Mouse (Mus musculus) thymus, postnatal 10 days (tissue): ENCODE data around the gene Mrps35.

Experiments used
- DNase-seq, 2 experiments: peaks; one replicate each; pipeline ENCODE4 v3.0.0; 2021; ENCODE audit warnings: low spot score in 2 of 2

Gene Mrps35

DNA sequence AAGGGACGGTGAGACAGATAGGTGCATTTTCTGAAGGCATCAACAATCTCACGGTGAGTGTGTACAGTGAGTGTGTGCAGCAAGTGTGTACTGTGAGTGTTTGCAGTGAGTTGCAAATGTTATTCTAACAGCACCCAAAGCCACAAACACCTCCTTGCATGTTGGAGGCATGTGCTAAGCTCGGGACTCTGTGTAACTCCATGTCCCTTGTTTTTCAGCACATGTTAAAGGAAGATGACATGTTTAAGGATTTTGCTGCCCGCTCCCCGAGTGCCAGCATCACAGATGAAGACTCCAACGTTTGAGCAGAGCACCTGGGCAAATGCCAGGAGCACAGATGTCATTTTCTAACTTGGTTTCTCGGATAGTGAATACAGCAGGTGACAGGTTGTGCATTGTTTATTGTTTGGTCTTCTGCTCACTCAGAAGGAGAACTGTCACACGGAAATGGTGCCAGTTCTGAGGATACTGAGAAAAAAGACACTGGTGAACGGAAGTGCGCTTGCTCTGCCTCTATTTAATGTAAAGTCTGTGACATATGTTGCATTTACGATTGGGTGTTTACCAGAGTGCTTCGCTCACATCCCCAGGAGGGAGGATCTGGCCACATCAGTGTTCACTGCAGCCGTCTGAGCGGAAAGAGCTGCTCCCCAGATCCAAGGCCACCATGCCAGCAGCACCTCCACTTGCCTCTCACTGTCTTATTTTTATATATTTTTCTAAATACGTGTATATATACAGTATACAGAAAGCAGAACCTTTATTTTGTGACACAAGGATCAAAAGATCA, 12.3 kb upstream of the Mrps35 start:
- no peak for DNase-seq

DNA sequence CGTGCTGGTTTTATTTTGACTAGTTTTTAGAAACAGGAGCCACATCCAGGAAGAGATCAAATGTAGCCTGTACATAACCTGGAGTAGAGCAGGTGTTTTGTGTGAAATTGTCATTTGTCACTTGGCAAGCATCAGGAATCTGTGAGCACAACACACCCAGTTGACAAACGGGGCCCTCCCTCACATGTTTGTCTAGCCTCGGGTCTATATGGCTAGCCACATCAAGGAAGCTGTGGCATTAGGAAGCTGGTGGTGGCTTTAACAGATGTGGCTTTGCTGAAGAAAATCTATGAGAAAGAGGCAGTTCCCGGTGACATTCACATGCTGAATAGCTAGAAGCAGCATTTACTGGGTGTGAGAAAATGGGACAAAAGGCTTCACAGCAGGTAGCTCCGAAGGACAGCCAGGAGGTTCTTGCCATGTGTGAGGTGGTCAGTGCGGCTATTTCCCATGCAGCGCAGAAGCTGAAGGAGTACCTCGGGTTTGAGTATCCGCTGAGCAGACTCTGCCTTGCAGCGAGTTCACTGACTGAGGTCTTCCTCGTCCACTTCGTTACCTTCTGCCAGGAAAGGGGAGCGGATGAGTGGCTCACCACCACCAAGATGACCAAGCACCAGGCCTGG, 10.2 kb upstream of the Mrps35 start, which contains the start of gene Rep15:
Rep15 (plus strand) TSS at position 282 of the 623 bp plus-strand sequence.
- no peak for DNase-seq

DNA sequence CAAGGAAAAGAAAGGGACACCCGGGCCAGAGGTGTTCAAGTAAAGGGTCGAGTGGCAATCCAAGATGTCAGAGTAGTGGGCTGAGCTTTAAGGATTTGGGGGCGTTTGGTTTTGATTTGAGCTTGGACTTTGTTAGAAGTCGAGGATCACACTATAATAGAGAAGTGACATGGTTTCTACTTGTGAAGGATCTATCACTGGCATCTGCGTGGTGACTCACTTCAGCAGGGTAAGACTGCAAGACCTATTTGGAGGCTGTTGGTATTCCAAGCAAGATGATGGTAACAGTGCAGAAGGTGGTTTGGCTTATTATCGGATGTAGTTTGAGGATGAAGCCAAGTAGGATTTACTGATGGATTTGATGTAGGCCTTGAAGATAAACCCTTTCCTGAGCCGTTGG, 1.1 kb downstream of the Mrps35 start:
- DNase-seq = no peak

DNA sequence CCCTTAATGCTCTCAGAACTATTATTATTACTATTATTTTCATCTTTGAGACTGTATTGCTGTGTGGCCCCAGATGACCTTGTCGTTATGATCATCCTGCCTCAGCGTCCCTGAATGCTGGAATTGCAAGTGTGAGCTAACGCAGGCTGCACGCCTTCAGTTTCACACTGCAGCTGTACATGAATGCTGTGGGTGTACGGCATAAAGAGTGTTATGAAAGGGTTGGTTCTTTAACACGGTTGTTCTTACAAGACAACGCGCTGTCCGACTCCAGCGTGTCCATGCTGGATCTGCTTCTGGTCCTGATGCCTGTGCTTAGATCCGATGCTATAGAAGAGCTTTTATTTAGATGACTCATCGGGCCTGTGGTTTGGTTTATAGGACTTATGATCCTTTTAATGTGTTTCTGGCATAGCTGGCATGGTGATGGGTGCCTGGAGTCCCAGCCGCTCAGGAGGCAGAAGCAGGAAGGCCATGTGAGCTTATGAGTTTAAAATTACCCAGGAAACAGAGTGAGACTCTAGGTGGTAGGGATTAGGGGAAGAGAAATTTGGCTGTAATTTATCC, 6.8 kb downstream of the Mrps35 start:
- no peak for DNase-seq

DNA sequence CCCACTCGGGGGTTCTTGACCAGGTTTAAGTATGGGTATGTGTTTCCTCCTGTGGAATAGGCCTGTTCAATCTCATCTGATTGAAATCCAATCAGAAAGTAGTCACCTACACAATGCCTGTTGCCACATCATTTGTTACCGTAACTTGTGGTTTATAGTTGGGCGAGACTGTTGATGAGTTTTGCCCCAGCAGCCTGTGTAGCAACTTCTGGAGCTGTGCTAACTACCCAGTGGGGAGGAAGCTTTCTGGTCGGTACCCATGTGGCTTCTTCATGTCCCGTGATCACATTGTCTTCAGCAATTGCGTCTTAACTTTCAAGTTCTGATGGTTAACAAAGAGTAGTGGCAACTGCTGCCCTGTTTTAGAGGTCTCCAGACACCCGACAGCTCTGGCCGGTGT, 9.1 kb downstream of the Mrps35 start:
- DNase-seq = no peak

DNA sequence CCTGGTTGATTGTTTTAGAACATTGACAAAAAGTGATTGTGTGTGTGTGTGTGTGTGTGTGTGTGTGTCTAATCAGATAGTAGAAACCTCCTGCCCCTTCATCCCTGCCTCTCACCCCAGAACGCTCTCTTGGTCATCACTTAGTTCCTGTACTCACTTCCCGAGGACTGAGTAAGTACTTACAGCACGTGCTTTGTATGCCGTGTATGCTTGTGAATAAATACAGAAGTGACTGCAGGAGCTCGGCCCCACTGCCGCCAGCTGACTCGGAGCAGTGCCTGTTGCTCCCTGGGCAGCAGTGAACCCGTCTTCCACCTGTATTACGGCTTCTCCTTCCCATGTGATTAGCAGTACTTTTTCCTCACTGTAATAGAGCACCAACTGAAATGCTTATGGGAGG, 9.9 kb downstream of the Mrps35 start:
- no peak for DNase-seq

DNA sequence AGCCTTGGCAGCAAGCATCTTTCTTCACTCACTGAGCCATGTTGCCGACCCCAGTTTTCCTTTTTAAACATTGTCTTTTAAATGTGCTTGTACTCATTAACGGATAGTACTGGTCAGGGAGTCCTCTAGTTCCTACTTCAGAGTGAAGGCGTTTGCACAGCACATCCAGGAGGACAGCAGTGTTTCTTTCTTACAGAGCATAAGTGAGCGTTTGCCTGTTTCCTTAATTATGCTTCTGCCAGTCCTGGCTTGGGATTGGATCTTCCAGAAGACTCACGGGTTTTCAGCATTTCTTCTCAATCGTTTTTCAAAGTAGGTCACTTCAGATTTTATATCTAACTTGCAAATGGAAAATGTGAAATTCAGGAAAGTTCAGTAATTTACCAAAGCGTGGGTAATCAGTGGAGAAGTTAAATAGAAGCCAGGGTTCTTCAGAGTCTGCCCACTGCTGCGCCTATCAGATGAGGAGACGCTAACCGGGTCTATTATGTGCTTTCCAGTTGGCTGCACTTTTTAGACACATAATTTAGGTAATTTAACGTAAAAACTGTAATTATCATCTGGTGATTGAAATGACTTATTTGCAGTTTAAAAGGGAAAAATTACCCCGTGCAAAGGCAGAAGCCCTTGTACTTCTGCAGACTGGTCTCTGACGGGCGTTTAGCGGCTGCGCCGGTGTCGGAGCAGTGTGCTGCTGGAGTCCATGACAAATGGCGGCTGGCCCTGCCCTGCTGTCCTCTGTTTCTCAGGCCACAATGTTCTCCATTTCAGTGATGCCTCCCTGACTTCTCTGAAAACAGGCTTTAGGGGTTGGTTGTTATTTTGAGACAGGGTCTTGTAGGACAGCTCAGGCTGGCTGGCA, 11.5 kb downstream of the Mrps35 start:
- no peak for DNase-seq

DNA sequence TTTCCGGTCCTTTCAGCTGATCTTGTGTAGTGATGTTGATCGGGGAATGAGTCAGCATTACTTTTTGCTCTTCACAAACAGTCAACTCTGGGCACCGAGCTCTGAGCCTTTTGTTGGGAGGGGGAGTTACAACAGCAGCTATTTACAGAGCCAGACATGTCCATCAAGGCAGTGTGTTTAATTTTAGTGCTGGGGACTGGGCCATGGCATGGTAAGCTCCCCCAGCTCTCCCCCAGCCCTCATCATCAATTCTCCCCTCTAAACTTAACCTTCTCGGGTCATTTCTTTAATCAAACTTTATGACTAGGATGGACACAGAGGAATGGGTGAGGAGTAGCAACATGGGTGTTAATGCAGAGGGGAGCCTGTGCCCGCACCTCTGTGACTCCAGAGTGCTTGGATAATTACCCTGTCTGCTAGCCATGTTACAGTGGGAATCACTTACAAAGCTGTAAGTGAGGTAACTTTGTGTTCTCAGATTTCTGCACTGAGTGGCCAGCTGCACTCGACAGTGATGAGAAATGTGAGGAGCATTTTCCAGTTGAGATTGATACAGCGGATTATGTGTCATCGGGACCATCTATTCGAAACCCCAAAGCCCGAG, 12.9 kb downstream of the Mrps35 start:
- no peak for DNase-seq

DNA sequence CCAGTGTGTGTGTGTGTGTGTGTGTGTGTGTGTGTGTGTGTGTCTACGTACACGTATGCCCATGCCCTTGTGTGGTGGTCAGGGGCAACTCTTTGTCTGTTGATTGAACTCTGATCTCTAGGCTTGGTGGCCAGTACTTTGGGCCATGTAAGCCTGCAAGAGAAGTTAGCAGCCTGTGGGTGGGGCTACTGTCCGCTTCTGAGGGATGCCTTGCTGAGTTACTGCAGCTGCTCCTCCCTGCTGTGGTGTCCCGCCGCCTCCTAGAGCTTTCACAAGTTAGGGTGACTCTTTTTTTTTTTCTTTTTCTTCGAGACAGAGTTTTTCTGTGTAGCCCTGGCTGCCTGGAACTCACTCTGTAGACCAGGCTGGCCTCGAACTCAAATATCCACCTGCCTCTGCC, 16.8 kb downstream of the Mrps35 start:
- no peak for DNase-seq

DNA sequence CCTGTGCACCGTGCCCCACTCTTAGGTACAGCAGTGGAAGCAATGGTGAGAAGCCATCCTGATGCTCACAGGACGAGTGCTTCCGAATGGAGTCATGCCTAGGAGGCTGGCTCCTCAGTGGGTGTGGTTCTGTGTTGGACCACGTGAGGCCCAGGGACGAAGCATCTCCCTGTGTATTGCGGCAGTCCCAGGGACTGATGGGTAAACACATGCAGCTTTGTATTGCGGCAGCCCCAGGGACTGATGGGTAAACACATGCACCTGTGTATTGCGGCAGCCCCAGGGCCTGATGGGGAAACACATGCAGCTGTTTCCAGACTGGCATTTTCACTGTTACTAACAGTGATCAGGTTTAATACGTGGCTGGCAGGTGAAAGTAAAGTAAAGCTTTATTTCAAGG, 19.1 kb downstream of the Mrps35 start:
- no peak for DNase-seq

DNA sequence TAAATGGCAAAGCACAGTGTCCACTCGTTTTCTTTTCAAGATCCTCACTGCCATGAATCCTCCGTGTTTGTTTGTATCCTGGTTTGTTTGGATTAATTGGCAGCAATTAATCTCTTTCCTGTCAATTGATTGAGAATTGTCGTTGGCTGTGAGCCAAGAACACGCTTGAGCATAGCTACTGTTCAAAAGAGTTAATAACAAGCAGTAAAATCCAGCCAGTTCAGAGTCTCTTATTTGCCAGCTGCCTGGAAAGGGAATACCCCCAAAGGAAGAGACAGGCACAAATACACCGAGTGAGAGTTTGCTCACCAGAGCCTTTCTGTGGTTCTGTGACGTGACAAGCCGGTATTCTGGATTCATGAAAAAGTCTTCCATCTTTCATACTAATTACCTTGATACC, 19.5 kb downstream of the Mrps35 start:
- no peak for DNase-seq

DNA sequence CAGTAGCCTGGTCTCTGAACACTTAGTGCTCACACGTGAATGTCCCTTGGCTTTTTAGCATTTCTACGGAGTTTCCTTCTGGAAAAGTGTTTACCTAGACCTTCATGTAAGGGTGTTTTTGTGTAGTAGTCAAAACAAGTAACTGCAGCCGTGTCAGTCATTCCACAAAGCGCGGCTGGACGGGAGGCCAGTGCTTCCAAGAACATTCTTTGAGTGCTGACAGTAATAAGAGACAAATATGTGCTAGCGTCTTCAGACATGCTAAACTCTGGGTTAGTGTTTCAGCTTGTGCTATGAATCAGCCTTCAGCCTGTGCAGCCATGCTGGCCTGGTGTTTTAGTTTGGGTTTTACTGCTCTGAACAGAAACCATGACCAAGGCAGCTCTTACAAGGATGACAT, 20.1 kb downstream of the Mrps35 start:
- no peak for DNase-seq

DNA sequence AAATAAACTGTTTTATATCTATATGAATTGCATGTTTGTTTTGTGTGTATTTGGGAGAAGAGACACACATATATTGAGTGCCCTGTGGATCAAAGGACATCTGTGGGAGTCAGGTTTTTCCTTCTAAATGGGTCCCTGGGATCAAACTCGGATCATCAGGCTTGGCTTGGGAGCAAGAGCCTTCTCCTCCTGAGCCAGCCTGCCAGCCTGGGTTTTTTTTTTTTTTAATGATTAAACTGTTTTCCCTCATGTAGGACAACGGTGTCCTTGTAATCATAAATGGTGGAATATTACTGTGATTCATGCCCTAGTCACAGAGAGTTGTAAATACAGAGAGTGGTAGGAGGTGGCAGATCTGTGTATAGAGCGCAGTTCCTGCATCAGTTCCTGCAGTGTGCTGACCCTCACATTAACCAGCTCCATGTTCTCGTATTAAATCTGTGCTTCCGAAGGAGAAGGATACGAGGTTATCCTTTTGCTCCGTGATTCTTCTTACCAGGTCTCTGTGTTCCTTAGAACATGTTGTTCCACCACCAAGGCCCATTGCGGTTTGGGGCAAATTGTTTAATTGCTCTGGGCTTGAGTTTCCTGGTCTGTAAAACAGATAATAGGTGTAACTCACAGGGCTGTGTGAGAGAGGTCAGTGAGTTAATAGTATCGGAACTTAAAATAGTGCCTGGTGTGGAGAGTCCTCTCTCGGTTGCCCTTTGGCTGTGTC, 21.8 kb downstream of the Mrps35 start:
- no peak for DNase-seq

DNA sequence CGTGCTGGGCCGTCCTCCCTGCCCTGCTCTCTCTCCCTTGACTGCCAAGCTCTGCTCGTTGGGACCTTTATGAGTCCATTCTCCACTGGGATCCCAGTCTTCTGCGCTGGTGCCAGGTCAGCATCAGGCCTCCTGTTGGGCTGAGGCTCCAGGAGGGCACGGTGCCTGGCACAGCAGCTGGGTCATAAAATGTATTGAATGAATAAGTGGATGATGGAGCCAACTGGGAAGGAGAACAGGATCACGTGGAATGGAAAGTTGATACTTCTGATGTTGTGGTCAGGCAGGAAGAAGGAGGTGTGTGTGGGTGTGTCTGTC, 22.3 kb downstream of the Mrps35 start:
- DNase-seq = no peak

DNA sequence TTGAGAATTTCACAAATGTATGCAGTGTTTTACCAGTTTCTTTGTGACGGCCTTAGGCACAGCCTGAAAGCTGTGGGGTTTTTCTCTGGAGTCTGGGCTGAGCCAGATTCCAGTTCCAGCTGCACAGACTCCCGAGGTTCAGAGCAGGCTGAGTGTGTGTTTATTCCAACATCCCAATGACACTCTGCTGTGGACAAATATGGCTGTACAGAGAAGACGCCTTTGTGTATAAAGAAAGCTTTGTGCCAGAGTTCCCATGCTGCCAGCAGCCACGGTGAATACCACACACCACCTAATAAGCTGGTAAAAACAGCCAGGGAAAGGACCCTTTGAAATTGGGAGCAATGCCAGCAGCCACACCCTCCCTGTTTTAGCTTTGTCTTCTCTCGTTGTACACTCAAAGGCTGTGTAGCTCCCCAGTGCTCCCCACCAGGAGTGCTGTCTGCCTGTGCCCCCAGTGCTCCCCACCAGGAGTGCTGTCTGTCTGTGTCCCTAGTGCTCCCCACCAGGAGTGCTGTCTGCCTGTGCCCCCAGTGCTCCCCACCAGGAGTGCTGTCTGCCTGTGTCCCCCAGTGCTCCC, 33.3 kb downstream of the Mrps35 start:
- DNase-seq = no peak

DNA sequence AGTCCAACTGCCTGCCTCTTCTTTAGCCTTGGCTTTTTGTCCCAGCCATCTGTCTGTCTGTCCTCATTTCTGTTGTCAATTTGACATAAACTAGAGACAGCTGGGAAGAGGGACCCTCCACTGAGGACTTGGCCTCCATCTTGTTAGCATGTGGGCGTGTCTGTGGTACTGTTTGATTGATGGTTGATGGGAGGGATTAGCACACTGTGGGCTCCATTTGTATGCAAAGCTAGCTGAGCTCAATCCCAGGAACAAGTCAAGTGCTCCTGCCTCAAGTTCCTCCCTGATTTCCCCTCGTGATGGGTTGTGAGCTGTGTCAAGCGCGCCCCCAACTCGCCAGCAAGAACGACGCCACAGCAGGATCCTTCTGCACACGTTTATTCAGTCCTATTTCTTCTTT, 34.3 kb downstream of the Mrps35 start:
- DNase-seq = no peak

DNA sequence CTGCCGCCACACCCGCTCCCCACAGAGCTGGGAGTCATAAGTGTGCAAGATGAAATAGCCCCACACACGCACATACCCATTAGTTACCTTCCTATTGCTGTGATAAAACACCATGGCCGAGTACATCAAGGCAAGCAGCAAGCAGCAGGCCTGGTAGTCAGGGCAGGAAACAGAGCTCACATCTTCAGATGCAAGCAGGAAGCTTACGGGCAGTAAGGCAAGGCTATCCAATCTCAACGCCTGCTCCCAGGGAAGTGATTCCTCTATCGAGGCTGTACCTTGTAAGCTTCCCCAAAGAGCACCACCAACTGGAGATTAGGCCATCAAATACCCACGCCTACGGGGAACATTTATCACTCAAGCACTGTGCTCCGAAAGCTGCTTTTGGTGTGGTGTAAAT, 37.4 kb downstream of the Mrps35 start:
- no peak for DNase-seq

DNA sequence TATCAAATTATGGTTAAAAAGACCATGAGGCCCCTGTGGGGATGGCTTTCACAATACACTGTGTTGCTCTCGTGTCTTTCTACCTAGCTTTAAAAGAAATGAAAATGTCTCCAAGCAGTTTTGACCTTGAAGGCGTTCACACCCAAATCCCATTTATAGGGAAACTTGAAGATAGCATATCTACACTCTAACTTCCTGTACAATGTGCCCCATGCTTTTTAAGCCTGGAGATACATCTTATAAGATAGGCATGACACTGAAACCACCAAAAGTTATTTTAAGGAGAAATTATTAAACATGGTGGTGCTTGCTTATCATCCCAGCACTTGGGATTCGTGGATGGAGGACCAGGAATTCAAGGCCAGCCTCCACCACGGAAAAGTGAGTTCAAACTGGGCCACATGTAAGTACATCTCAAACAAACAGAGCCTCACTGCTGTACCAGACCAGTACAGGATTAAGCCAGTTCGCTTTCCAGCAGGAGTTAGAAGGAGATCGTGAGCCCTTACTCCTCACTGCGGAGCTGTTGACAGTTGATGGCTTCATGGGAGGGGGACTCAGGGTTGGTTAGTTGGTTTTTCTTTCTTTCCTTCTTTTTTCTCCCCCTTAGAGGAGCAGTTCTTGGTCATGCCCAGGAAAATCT, 43.0 kb downstream of the Mrps35 start:
- DNase-seq = no peak

DNA sequence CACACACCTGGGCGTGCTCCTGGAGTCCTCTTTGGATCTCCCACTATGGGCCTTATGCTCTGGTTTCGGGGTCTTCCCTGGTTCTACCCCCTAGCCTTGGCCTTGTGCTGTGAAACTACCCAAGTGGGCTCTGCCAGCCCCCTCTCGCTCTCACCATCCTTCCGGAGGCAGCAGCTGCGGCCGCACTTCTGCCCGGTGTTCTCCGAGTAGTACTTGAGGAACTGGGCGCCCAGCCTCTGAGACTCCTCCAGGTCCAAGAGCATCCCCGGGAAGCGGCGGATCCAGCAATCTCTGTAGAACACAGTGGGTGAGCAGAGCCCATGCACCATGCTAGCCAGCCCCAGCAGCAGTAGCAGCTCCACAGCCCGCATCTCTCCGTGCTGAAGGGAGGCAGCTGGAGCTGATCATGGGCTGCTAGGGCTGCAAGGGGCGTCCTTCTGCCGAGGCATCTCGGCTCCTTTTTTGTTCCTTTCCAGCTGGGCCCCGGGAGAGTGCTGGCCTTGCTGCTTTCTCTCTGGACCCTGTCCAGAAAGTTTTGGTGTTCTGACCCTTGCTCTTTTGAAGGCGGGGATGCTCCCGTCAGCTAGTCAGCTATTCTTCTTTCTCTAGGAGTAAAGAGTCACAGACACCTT, 44.1 kb downstream of the Mrps35 start, which contains the start of gene Mansc4:
Mansc4 (minus strand) TSS at position 439 of the 632 bp plus-strand sequence.
- DNase-seq = peak in 1 of 2 experiments; percentile 12

DNA sequence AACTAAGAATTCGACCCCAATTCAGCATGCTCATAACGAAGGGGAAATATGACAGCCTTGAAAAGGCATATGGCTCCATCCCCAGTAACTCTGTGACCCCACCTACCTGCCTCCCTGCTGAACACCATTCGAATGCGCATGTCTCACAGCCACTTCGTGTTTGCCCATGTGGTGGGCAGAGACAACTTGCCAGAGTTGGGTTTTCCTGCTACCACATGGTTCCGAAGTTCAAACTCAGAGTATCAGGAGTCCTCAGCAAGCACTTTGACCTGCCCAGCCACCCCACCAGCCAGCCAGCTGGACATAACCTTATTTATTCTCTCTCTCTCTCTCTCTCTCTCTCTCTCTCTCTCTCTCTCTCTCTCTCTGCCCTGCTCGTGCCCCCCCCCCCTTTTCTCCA, 45.2 kb downstream of the Mrps35 start:
- no peak for DNase-seq
